Mouse (Mus musculus): ENCODE results near the gene Rnf20. TPM values are rescaled to one million over a fixed set of nuclear protein-coding genes. Genes with fewer than 3 reads are reported as not detected.

The Rnf20 gene
- polyA plus RNA-seq (2015; fragmentation: Nextera tagmentation; extraction: Ambion mirVana) = 37.7 and 43.1 TPM in 2 replicates

GRCm38 (mm10) chr4:49631319-49632138 lies at the start of gene Rnf20:
Rnf20 (plus strand) TSS chr4:49632006.
- peak within 1 kb of the TSS; percentile 69 for H3K4me2 ChIP-seq (replicated peaks)
- 3% methylated on average over 37 of the region's 37 CpGs for WGBS
- H3K9me3 ChIP-seq (replicated peaks) = no peaks in the 10 kb centered on the region
- H3K4me3 ChIP-seq (replicated peaks) = peak within 1 kb of the TSS; percentile 97
- 0 out of 2 replicates have a peak, but pooled peaks cover 4% of the 10 kb centered on the region for H3K4me1 ChIP-seq
- no peaks in the 10 kb centered on the region for H3K27me3 ChIP-seq
- H3K27ac ChIP-seq (replicated peaks) = peak within 1 kb of the TSS; percentile 96
- peak; percentile 96 for ATAC-seq (ENCODE audit: insufficient number of reproducible peaks, low FRiP score, low TSS enrichment, low read depth)
- peak within 1 kb of the TSS; percentile 91 for H3K9ac ChIP-seq
- H3K36me3 ChIP-seq = peaks cover 22% of the 10 kb centered on the region

DNA sequence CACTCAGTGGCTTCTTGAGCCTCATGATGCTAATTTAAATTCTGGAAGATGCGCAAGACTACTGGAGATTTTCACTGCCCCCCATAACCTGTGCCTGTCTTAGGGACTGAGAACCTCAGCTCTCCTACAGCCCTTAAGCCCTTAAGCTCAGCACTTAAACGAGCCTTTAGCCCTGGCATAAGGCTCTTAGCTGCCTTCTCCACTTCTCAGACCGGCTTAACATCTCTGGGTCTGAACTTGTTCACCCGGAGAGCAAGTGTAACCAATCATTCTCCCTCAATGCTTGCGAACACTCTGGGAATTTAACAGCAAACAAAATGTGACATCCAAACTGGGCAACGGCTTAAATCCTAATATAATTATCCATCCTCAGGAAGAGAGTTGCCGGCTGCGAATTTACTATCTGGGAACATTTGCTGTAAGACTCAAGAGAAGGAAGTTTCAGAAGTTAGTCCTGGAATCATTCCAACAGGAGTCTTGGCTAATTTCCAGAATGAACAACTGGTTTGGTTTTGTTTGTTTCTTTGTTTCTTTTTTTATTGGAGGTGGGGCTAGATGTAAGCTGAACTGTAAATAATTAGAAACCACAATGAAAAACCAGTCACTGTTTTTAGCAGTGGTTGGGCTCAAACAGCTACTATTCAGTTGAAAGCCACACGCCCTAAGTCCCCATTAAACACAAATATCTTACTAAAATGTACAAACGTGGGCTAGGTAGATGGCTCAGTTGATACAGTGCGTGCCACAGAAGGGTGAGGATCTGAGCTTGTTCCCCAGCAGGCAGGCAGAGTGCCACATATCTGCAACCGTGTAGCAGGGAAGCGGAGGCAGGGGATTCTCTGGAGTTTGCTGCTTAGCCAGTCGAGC lies 47.6 kb upstream of the Rnf20 start:
- Histone ChIP-seq H3K27ac (replicated peaks) (peak overlapping the region; percentile 80), H3K9me3 (replicated peaks) (no peaks in the 10 kb centered on the region), H3K4me1 (peaks cover 27% of the 10 kb centered on the region), H3K36me3 (no peaks in the 10 kb centered on the region; the same call in 1 of the 2 replicates), H3K27me3 (no peaks in the 10 kb centered on the region), H3K4me2 (replicated peaks) (peak overlapping the region; percentile 15), H3K9ac (no peak overlapping the region), H3K4me3 (replicated peaks) (no peak overlapping the region)
- no peak for ATAC-seq (ENCODE audit: insufficient number of reproducible peaks, low FRiP score, low TSS enrichment, low read depth)
- WGBS = 19% methylated on average over 14 of the region's 14 CpGs

GRCm38 (mm10) chr4:49585524-49586101 lies 46.2 kb upstream of the Rnf20 start:
- Histone ChIP-seq H3K4me3 (replicated peaks) (no peak overlapping the region), H3K9me3 (replicated peaks) (no peaks in the 10 kb centered on the region), H3K4me2 (replicated peaks) (no peak overlapping the region), H3K27me3 (no peaks in the 10 kb centered on the region), H3K36me3 (no peaks in the 10 kb centered on the region; the same call in 1 of the 2 replicates), H3K4me1 (peaks cover 27% of the 10 kb centered on the region), H3K9ac (no peak overlapping the region), H3K27ac (replicated peaks) (peak overlapping the region; percentile 80)
- peak; percentile 78 for ATAC-seq (ENCODE audit: insufficient number of reproducible peaks, low FRiP score, low TSS enrichment, low read depth)
- 42% methylated on average over 7 of the region's 7 CpGs for WGBS

DNA sequence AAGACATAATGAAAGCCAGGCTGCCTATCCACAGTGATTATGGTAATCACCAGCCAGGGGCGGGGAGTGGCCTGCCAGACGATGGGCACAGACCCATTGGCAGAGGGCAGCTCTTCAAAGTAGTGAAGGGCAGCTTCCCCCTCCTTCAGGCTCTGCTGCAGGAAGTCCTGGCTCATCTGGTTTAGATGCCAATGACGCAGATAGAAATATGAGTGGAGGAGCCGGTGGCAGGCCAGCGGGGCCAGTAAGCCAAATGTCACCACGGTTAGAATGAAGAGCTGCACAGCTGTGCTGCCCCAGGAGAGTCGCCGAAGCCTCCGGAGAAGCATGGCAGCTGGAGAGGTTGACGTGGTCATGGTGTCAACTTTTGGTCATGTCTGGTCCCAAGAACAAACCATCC lies 45.0 kb upstream of the Rnf20 start:
- Histone ChIP-seq H3K9ac (no peak overlapping the region), H3K4me3 (replicated peaks) (no peak overlapping the region), H3K36me3 (no peaks in the 10 kb centered on the region; the same call in 1 of the 2 replicates), H3K27me3 (no peaks in the 10 kb centered on the region), H3K4me1 (peaks cover 27% of the 10 kb centered on the region), H3K9me3 (replicated peaks) (no peaks in the 10 kb centered on the region), H3K27ac (replicated peaks) (no peak overlapping the region), H3K4me2 (replicated peaks) (no peak overlapping the region)
- ATAC-seq (ENCODE audit: insufficient number of reproducible peaks, low FRiP score, low TSS enrichment, low read depth) = no peak
- WGBS = 69% methylated on average over 10 of the region's 10 CpGs

GRCm38 (mm10) chr4:49590152-49590551 lies 41.7 kb upstream of the Rnf20 start:
- H3K4me1 ChIP-seq = peaks cover 13% of the 10 kb centered on the region
- H3K9me3 ChIP-seq (replicated peaks) = no peaks in the 10 kb centered on the region
- no peaks in the 10 kb centered on the region; the same call in 1 of the 2 replicates for H3K36me3 ChIP-seq
- WGBS = 84% methylated on average over 2 of the region's 2 CpGs
- no peaks in the 10 kb centered on the region for H3K27me3 ChIP-seq
- no peak overlapping the region for H3K4me3 ChIP-seq (replicated peaks)
- no peak overlapping the region for H3K27ac ChIP-seq (replicated peaks)
- H3K9ac ChIP-seq = no peak overlapping the region
- H3K4me2 ChIP-seq (replicated peaks) = no peak overlapping the region
- ATAC-seq (ENCODE audit: insufficient number of reproducible peaks, low FRiP score, low TSS enrichment, low read depth) = no peak

DNA sequence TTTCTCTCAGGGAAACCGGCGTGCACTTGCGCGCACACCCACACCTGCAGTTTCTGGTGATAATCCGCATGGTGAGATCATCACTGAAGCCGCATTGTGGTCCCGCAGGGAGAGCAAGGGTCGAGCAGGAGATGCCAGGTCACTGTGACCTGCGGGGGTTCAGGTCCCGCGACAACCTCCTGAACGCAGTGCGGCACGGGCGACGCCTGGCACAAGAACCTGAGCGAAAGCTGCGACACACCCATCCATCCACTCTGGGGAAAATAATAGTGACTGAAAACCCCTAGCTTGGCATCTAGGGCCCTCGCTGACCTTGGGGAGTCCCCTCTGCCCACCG lies 35.0 kb upstream of the Rnf20 start:
- H3K9me3 ChIP-seq (replicated peaks) = no peaks in the 10 kb centered on the region
- peak overlapping the region; percentile 92 for H3K9ac ChIP-seq
- H3K36me3 ChIP-seq = no peaks in the 10 kb centered on the region
- H3K4me1 ChIP-seq = peaks cover 20% of the 10 kb centered on the region; the same call in 1 of the 2 replicates
- H3K4me2 ChIP-seq (replicated peaks) = peak overlapping the region; percentile 87
- peak overlapping the region; percentile 81 for H3K4me3 ChIP-seq (replicated peaks)
- no peaks in the 10 kb centered on the region for H3K27me3 ChIP-seq
- H3K27ac ChIP-seq (replicated peaks) = 0 out of 2 replicates have a peak overlapping the region, but pooled peaks have one; percentile 90
- 1% methylated on average over 20 of the region's 20 CpGs for WGBS
- no peak; the same call in 1 of the 2 replicates for ATAC-seq (ENCODE audit: insufficient number of reproducible peaks, low FRiP score, low TSS enrichment, low read depth)

DNA sequence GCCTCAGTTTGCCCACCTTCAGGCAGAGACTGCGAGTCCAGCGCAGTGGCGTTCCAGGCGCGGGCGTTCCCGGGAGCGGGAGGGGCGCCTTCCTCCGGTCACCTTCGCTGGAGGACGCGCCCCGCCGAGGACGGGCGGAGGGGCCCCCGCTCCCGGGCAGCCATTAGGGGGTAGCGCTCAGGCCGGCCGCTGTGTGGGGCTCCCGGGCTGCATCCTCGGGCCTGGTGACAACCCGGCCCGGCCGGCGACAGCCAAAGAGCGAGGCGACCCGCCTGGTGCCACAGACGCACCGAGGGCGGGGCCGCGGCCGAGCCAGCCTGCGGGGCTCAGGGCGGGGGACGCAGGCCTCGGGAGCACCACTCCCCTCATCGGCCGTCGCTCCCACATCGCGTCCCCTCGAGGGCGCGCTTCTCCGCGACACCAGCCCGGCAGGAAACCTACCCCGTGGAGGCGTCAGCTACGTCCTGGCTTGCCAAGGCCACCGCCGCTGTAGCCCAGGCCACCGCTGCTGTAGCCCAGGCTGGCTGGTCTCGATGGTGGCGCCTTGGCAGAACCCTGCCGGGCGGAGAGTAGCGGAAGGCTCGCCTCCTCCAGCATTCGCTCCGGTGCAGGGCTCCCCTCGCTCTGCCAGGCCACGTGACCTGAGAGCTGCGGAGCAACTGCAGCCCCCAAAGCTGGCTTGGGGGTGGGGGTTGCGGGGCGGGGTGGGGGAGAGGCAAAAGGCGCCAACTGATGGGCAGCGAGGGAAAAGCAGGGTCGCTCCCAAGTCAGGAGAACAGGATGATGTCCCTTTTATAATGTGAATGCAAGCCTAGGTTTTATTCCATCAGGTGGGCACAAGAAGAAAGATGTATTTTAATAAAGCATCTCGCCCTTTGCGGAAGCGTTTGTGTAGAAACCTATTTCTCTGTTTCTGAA lies 34.4 kb upstream of the Rnf20 start, which contains the start of gene Tmem246:
TSS of gene Tmem246 (minus strand) at position 694 of the 918 bp plus-strand sequence.
- H3K27me3 ChIP-seq = no peaks in the 10 kb centered on the region
- H3K36me3 ChIP-seq = no peaks in the 10 kb centered on the region
- peak within 1 kb of the TSS; percentile 92 for H3K9ac ChIP-seq
- peak within 1 kb of the TSS; percentile 81 for H3K4me3 ChIP-seq (replicated peaks)
- peak within 1 kb of the TSS; percentile 87 for H3K4me2 ChIP-seq (replicated peaks)
- H3K27ac ChIP-seq (replicated peaks) = peak within 1 kb of the TSS; percentile 90
- peak; percentile 87 for ATAC-seq (ENCODE audit: insufficient number of reproducible peaks, low FRiP score, low TSS enrichment, low read depth)
- H3K4me1 ChIP-seq = peaks cover 20% of the 10 kb centered on the region; the same call in 1 of the 2 replicates
- no peaks in the 10 kb centered on the region for H3K9me3 ChIP-seq (replicated peaks)
- WGBS = under 1% methylated on average over 76 of the region's 77 CpGs

GRCm38 (mm10) chr4:49603161-49603560 lies 28.6 kb upstream of the Rnf20 start:
- ATAC-seq (ENCODE audit: insufficient number of reproducible peaks, low FRiP score, low TSS enrichment, low read depth) = no peak
- WGBS = 69% methylated on average over 2 of the region's 2 CpGs
- peaks cover 11% of the 10 kb centered on the region; the same call in 1 of the 2 replicates for H3K4me1 ChIP-seq
- H3K9me3 ChIP-seq (replicated peaks) = no peaks in the 10 kb centered on the region
- H3K27ac ChIP-seq (replicated peaks) = no peak overlapping the region
- no peak overlapping the region for H3K4me2 ChIP-seq (replicated peaks)
- no peak overlapping the region for H3K9ac ChIP-seq
- no peaks in the 10 kb centered on the region for H3K27me3 ChIP-seq
- H3K4me3 ChIP-seq (replicated peaks) = no peak overlapping the region
- no peaks in the 10 kb centered on the region for H3K36me3 ChIP-seq

GRCm38 (mm10) chr4:49604016-49604546 lies 27.7 kb upstream of the Rnf20 start:
- Histone ChIP-seq H3K9ac (no peak overlapping the region), H3K9me3 (replicated peaks) (no peaks in the 10 kb centered on the region), H3K36me3 (no peaks in the 10 kb centered on the region), H3K4me2 (replicated peaks) (no peak overlapping the region), H3K27me3 (no peaks in the 10 kb centered on the region), H3K27ac (replicated peaks) (no peak overlapping the region), H3K4me3 (replicated peaks) (no peak overlapping the region), H3K4me1 (peaks cover 6% of the 10 kb centered on the region; the same call in 1 of the 2 replicates)
- ATAC-seq (ENCODE audit: insufficient number of reproducible peaks, low FRiP score, low TSS enrichment, low read depth) = no peak
- 50% methylated on average over 1 of the region's 1 CpGs for WGBS

DNA sequence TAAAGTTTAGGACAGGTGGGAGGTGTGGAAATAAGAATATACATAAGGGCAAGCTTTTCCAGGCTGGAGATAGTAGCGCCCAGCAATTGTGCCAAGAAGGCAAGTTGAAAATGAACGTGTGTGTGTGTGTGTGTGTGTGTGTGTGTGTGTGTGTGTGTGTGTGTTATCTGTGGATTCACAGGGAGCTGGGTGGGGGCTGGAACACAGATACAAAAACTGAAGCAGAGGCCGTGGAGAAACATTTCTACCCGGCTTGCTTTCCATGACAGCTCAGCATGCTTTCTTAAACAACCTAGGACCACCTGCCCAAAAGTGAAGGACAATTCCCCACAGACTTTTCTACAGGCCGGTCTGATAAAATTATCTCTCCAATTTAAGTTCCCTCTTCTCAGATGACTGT lies 27.2 kb upstream of the Rnf20 start:
- Histone ChIP-seq H3K4me1 (peaks cover 6% of the 10 kb centered on the region; the same call in 1 of the 2 replicates), H3K4me2 (replicated peaks) (no peak overlapping the region), H3K9me3 (replicated peaks) (no peaks in the 10 kb centered on the region), H3K9ac (no peak overlapping the region), H3K27ac (replicated peaks) (no peak overlapping the region), H3K36me3 (no peaks in the 10 kb centered on the region), H3K27me3 (no peaks in the 10 kb centered on the region), H3K4me3 (replicated peaks) (no peak overlapping the region)
- WGBS = 78% methylated on average over 5 of the region's 5 CpGs
- no peak for ATAC-seq (ENCODE audit: insufficient number of reproducible peaks, low FRiP score, low TSS enrichment, low read depth)
